Mouse (Mus musculus) left cerebral cortex, postnatal 36 days (tissue): Measurements from ENCODE around the gene Sebox. TPM values are rescaled to one million over a fixed set of nuclear protein-coding genes. Genes with fewer than 3 reads are reported as not detected.

Source experiments
- total RNA-seq, 2 experiments: library from RNA; stranded (reverse); gene quantifications; 2 replicates each; pipeline ENCODE4 v1.2.3; 2021

Gene Sebox
- total RNA-seq, 2 experiments from 2014 or later: 0.50 to 2.1 TPM

Other genes starting within 250 kb of the Sebox start
- gene 2610507B11Rik, start 241.7 kb upstream of the Sebox start, total RNA-seq: 100 to 1,000 TPM; 177 TPM
- gene BC030499, start 212.6 kb upstream of the Sebox start, total RNA-seq: 10 to 100 TPM; 11.3 to 25.5 TPM
- gene Spag5, start 201.9 kb upstream of the Sebox start, total RNA-seq: 10 to 100 TPM in 1 of 2 experiments, 1 to 10 TPM in 1; 7.3 to 13.8 TPM
- gene Aldoc, start 180.5 kb upstream of the Sebox start, total RNA-seq: 100 to 1,000 TPM; 746 to 852 TPM
- gene Pigs, start 175.0 kb upstream of the Sebox start, total RNA-seq: 10 to 100 TPM; 64.4 to 68.5 TPM
- gene Unc119, start 160.0 kb upstream of the Sebox start, total RNA-seq: 10 to 100 TPM; 30.6 to 31.3 TPM
- not detected for gene Foxn1, start 116.9 kb upstream of the Sebox start, total RNA-seq
- not detected for gene Slc13a2, start 81.2 kb upstream of the Sebox start, total RNA-seq
- 10 to 100 TPM in 1 of 2 experiments, 1 to 10 TPM in 1; 9.4 to 11.7 TPM for gene Slc46a1, start 37.8 kb upstream of the Sebox start, total RNA-seq
- 10 to 100 TPM; 33.7 to 34.1 TPM for gene Sarm1, start 5.7 kb upstream of the Sebox start, total RNA-seq
- 10 to 100 TPM; 65.9 to 80.3 TPM for gene Vtn, start 4.4 kb upstream of the Sebox start, total RNA-seq
- 10 to 100 TPM; 38.0 to 44.6 TPM for gene Tmem199, start 8.7 kb downstream of the Sebox start, total RNA-seq
- 100 to 1,000 TPM; 116 to 117 TPM for gene Poldip2, start 8.7 kb downstream of the Sebox start, total RNA-seq
- gene Tnfaip1, start 32.9 kb downstream of the Sebox start, total RNA-seq: 10 to 100 TPM; 35.6 to 39.2 TPM
- 10 to 100 TPM; 85.7 to 93.9 TPM for gene Ift20, start 32.9 kb downstream of the Sebox start, total RNA-seq
- gene Tmem97, start 47.3 kb downstream of the Sebox start, total RNA-seq: 10 to 100 TPM; 17.0 to 25.7 TPM
- gene Nlk, start 193.9 kb downstream of the Sebox start, total RNA-seq: 100 to 1,000 TPM; 105 to 114 TPM
- gene Ccnq, start 248.3 kb downstream of the Sebox start, total RNA-seq: 10 to 100 TPM; 15.9 to 16.8 TPM